Mouse (Mus musculus) stomach, postnatal 0 days (tissue): ENCODE measurements around the gene Ap3b1. TPM values are rescaled to one million over a fixed set of nuclear protein-coding genes. Genes with fewer than 3 reads are reported as not detected.

Experiments
- ATAC-seq: fragments of 200-750 bp; cut with Nextera tagmentation; 2 replicates; pipeline ENCODE4 v1.8.0; 2017; ENCODE audit not compliant: low FRiP score, low TSS enrichment
- DNase-seq: peaks from one replicate; pipeline ENCODE4 v3.0.0-alpha.2; 2016; ENCODE audit warnings: low spot score
- H3K27ac ChIP-seq: fragments of 300-500 bp; sonication (generic); replicated peaks from 2 replicates; pipeline ENCODE4 v1.5.1; 2014; ENCODE audit warnings: mild to moderate bottlenecking, control low read depth
- H3K27me3 ChIP-seq: fragments of 300-500 bp; sonication (generic); 2 replicates; pipeline ENCODE4 v1.6.1; 2014; ENCODE audit warnings: low read length; ENCODE audit not compliant: control insufficient read depth, insufficient read depth
- H3K36me3 ChIP-seq: fragments of 300-500 bp; sonication (generic); 2 replicates; pipeline ENCODE4 v1.6.1; 2014; ENCODE audit warnings: low read length, mixed read lengths; ENCODE audit not compliant: control insufficient read depth, insufficient read depth
- H3K4me1 ChIP-seq: fragments of 300-500 bp; sonication (generic); replicated peaks from 2 replicates; pipeline ENCODE4 v1.6.1; 2014; ENCODE audit warnings: antibody characterized with exemption; ENCODE audit not compliant: control insufficient read depth, insufficient read depth
- H3K4me2 ChIP-seq: fragments of 300-500 bp; sonication (generic); replicated peaks from 2 replicates; pipeline ENCODE4 v1.6.1; 2014; ENCODE audit warnings: low read depth, mild to moderate bottlenecking, control low read depth, moderate library complexity
- H3K4me3 ChIP-seq: fragments of 300-500 bp; sonication (generic); 2 replicates; pipeline ENCODE4 v1.5.1; 2014; ENCODE audit warnings: low read depth, low read length, control low read depth
- H3K9ac ChIP-seq: fragments of 300-500 bp; sonication (generic); 2 replicates; pipeline ENCODE4 v1.6.1; 2014; ENCODE audit warnings: mild to moderate bottlenecking, low read length, control low read depth, mixed read lengths
- H3K9me3 ChIP-seq: fragments of 300-500 bp; sonication (generic); 2 replicates; pipeline ENCODE4 v1.6.1; 2016; ENCODE audit warnings: low read length; ENCODE audit not compliant: control insufficient read depth
- CTCF ChIP-seq: IDR thresholded peaks from 2 replicates; pipeline ENCODE4 v1.5.1; 2016; ENCODE audit warnings: antibody characterized with exemption, low read depth, mild to moderate bottlenecking, moderate library complexity
- EP300 ChIP-seq: optimal IDR thresholded peaks from 2 replicates; pipeline ENCODE3; 2016; ENCODE audit warnings: antibody characterized with exemption
- WGBS: fragments of 180-500 bp; shearing (Covaris S2); extraction: QIAGEN DNeasy Blood & Tissue Kit; methylation state at CpG from one replicate; pipeline ENCODE4 v1.1.7; 2014; 5-methylcytosine and 5-hydroxymethylcytosine counted together
- polyA plus RNA-seq: library from polyadenylated mRNA; unstranded; fragments of >200 nt; fragmentation: Nextera tagmentation; extraction: Ambion mirVana; gene quantifications from 2 replicates; pipeline ENCODE4 v1.2.1, GENCODE M21; 2015

Gene Ap3b1
- polyA plus RNA-seq, 1 experiment from 2014 or later: 30.3 TPM

DNA sequence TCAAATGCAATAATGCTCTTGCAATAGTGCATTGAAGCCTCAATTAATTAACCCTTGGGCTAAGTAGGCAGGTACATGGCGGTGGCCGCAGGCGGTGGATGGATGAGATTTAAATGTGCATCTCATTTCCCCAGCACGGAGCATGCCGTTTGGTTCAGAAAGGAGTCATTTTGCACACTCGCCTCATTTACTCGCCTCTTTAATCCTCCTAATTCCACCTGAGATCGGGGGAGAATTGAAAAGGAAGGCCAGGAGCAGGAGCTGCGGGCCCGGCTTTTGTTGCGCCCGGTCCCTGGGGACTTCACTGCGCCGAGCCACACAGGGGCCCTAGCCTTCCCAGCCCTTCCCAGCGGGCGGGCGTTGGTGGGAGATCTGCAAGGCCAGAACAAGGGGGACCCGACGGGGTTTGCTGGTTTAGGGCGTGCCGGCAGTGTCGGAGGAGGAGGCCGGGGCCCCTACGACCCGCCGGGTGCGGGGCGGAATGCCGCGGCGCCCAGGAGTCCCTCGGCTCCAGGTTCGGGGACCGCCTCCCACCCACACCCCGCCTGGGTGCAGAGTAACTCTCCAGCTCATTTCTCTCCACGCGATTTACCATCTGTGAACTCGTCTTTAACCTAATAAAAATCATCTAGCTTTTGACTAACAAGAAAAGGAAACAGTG lies 237.1 kb downstream of the Ap3b1 start:
- H3K9ac ChIP-seq: no peak overlapping the region
- no peaks in the 10 kb centered on the region for H3K9me3 ChIP-seq
- peak overlapping the region; percentile 39 for H3K4me2 ChIP-seq
- H3K27me3 ChIP-seq: no peaks in the 10 kb centered on the region
- H3K27ac ChIP-seq: no peak overlapping the region
- H3K4me3 ChIP-seq: peak overlapping the region; percentile 27
- no peaks in the 10 kb centered on the region for H3K4me1 ChIP-seq
- TF ChIP-seq EP300: no peak
- no peak for TF ChIP-seq CTCF
- 3% methylated on average over 38 of the region's 38 CpGs for WGBS
- DNase-seq: no peak
- no peaks in the 10 kb centered on the region for H3K36me3 ChIP-seq
- ATAC-seq: no peak

DNA sequence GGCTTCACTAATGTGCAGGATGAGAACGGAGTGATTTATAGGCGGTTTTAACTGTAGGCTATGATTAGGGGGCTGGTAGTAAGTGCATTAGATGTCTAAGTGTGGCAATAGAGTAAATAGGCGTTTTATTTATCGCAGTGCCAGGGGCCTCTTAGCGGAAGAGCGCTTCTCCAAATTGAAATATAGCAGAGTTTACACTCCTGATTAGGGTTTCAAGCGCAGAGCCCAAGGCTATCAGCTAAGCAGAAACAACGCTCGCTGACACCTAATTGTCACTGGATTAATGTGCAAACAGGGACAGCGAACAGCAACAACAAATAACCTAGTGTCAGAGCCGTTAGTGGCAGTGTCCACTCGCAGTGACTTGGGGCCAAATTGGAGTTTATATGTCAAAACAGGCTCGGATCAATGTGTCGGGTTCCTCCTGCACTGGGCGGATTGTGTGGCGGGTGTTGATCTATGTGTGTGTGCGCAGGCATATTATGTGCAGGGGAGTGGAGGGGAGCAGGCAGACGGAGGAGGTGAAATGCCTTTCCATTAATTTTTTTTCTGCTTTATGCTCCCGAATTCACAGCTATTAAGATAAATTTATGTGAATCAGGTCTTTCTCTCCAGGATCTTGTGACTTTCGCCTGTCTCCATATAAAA lies 237.8 kb downstream of the Ap3b1 start:
- no peak for TF ChIP-seq CTCF
- no peak for TF ChIP-seq EP300
- H3K36me3 ChIP-seq: no peaks in the 10 kb centered on the region
- no peaks in the 10 kb centered on the region for H3K27me3 ChIP-seq
- H3K27ac ChIP-seq: no peak overlapping the region
- ATAC-seq (no peak), DNase-seq (no peak)
- peak overlapping the region; percentile 27; the same call in 1 of the 2 replicates for H3K4me3 ChIP-seq
- peak overlapping the region; percentile 39 for H3K4me2 ChIP-seq
- H3K4me1 ChIP-seq: no peaks in the 10 kb centered on the region
- H3K9ac ChIP-seq: no peak overlapping the region
- WGBS: 9% methylated on average over 20 of the region's 20 CpGs
- no peaks in the 10 kb centered on the region for H3K9me3 ChIP-seq

DNA sequence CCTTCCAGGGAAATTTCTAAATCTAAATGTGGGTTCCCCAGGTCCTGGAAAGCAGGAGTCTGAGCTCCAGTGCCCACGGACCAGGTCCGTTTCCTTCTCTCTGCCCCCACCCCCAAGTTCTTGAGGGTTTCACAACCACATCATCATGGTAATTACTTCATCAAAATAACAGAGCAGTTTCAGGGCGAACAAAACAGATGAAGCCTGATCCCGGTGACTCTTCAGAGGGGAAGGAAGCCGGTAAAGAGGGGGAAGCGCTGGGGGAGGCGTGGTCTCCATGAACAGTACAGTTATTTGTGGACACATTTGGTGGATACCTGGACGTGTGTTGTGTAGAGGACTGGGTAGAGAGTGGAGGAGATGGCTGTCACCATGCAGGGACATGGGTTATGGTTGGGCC lies 241.0 kb downstream of the Ap3b1 start:
- no peaks in the 10 kb centered on the region for H3K4me1 ChIP-seq
- H3K9me3 ChIP-seq: no peaks in the 10 kb centered on the region
- no peak overlapping the region for H3K4me3 ChIP-seq
- H3K9ac ChIP-seq: no peak overlapping the region
- H3K36me3 ChIP-seq: no peaks in the 10 kb centered on the region
- no peak overlapping the region for H3K4me2 ChIP-seq
- DNase-seq: no peak
- no peak for TF ChIP-seq EP300
- no peak for TF ChIP-seq CTCF
- ATAC-seq: no peak
- H3K27me3 ChIP-seq: no peaks in the 10 kb centered on the region
- no peak overlapping the region for H3K27ac ChIP-seq
- 70% methylated on average over 8 of the region's 8 CpGs for WGBS

DNA sequence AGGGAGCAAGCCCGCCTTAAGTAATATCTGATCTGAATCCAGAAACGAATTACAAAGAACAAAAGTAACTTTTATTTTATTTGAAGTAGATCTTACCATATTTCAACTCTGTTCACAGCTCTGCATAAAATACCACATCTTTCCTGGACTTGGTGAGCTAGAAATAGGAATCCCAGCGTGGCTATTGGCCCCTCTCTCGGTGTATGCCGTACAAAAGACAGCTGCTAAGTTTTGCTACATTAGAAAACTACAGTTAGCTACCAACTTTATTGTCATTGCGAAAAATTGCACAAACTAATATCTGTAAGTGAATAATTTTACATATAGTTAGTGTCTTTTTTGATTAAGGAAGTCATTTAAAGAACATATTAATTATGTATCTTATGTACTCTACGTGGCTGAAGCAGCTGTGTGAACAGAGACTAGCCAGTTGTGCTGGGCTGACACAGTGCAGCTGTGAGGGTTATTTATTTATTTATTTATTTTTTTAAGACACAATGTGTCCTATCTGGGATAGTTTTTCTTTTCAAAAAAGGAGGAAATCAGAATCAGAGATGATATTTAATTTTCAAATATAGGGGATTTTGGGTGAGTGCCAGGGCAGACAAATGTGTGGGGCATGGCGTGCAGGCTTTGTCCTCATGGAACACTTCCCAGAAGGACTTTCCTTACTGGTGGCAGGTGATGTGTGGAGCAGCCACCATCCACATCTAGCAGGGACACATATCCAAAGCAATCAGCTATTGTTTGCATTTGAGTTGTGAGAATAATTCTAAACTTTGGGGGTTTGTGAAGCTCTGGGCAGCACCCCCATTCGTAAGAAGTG lies 248.5 kb downstream of the Ap3b1 start:
- H3K4me1 ChIP-seq: no peaks in the 10 kb centered on the region
- no peak for ATAC-seq
- no peak overlapping the region for H3K4me3 ChIP-seq
- no peaks in the 10 kb centered on the region for H3K27me3 ChIP-seq
- H3K27ac ChIP-seq: no peak overlapping the region
- 68% methylated on average over 9 of the region's 9 CpGs for WGBS
- no peak for TF ChIP-seq EP300
- TF ChIP-seq CTCF: no peak
- no peaks in the 10 kb centered on the region for H3K9me3 ChIP-seq
- no peak overlapping the region for H3K9ac ChIP-seq
- H3K36me3 ChIP-seq: no peaks in the 10 kb centered on the region
- no peak overlapping the region for H3K4me2 ChIP-seq
- no peak for DNase-seq

DNA sequence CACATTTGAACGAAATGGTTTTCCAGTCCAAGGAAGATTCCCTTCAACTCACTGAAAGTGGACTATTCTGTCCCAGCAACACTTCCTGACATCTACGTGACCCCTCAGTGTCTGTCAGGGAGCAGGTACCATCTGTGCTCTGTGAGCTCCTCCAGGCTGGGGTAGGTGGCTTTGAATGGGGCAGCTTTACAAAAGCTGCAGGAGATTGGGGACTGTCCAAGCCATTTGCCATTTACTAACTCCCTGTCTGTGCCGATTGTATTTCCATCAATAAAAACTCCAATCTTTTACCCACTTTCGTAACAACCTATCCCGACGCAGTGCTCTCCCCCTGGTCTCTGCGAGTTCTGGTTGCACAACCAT lies 249.1 kb downstream of the Ap3b1 start:
- Histone ChIP-seq H3K4me2 (no peak overlapping the region), H3K9me3 (no peaks in the 10 kb centered on the region), H3K9ac (no peak overlapping the region), H3K27me3 (no peaks in the 10 kb centered on the region), H3K4me1 (no peaks in the 10 kb centered on the region), H3K27ac (no peak overlapping the region), H3K4me3 (no peak overlapping the region), H3K36me3 (no peaks in the 10 kb centered on the region)
- ATAC-seq (no peak), DNase-seq (no peak)
- WGBS: 67% methylated on average over 7 of the region's 7 CpGs
- TF ChIP-seq EP300 (no peak), CTCF (no peak)

DNA sequence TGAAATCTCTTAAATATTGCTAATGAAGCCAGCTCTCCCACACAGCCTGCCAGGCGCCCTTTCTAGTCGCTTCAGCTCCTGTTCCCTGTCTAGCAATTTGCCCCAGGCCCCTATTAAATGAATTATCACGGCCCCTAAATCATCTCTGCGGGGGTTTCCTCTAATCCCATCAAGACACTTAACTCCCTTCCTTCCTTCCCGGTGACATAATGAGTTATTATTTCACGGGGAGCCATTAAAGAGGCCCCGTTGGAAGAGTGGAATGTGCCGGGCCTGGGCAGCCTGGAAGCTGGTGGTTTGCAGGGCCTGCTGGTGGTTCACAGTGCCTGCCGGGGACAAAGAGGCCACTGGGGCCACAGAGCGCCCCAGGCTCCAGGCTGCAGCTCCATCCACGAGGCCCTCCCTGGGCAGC lies 249.7 kb downstream of the Ap3b1 start:
- Histone ChIP-seq H3K4me1 (no peaks in the 10 kb centered on the region), H3K9me3 (no peaks in the 10 kb centered on the region), H3K4me3 (no peak overlapping the region), H3K27ac (no peak overlapping the region), H3K27me3 (no peaks in the 10 kb centered on the region), H3K36me3 (no peaks in the 10 kb centered on the region), H3K9ac (no peak overlapping the region), H3K4me2 (no peak overlapping the region)
- TF ChIP-seq EP300 (no peak), CTCF (no peak)
- no peak for ATAC-seq
- 31% methylated on average over 11 of the region's 11 CpGs for WGBS
- DNase-seq: no peak
